Mouse (Mus musculus): ENCODE results near the gene Klk1b1.
"Not testable (repeated sequence)": the region's sequence is repeated elsewhere in the genome, so short reads cannot be mapped to it uniquely, and the experiment has no call there.

Klk1b1 gene

GRCm38 (mm10) chr7:43966451-43966850 lies at the start of gene Klk1b1:
Klk1b1 (plus strand) TSS chr7:43966751.
- no peak for DNase-seq

- DNase-seq = no peak
Observed at GRCm38 (mm10) chr7:43918426-43918825, 48.1 kb upstream of the Klk1b1 start.

- DNase-seq = no peak
Observed at GRCm38 (mm10) chr7:43918871-43919270, 47.7 kb upstream of the Klk1b1 start.

DNA sequence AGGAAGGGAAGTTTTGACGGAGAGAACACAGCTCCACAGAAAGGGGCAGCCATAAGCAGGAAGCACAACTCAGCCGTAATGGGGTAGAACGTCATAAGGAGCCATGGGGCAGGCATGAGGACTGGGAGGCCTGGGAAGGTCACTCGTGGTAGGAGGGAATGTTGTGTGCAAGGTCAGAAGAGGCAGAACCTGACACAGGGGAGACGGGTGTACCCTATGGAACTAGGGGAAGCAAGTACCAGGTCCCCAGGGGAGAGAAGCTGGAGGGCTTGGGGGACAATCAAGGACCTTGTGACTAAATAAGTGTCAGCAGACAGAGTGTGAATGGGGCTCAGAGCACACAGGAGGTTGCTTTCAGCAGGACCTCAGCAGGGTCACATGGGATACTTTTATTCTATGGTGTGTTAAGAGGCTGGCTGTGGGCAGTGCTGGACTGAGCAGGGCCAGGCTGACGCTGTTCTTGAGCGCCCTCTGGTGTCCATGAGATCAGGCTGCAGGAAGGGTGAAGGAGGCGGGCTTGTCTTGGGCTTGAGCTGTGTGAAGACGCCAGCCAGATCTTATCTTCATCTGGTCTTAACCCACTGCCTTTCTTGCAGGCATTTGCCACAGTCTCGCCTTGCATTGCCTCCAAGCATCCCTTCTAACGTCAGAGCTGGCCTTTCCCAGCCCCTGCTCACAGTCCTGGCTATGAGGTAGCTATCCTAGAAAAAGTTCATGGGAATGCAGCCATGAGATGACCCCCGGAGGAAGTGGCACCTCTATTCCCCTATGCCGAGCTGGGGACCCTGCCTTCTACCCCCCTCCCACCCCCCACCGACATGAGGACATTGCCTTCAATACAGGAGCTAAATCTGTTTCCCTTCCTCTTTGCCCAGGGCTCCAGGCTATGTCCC lies 46.7 kb upstream of the Klk1b1 start:
- DNase-seq = peak in 1 of 2 experiments; percentile 46

- DNase-seq = no peak
Observed at GRCm38 (mm10) chr7:43920582-43920981, 46.0 kb upstream of the Klk1b1 start.

DNA sequence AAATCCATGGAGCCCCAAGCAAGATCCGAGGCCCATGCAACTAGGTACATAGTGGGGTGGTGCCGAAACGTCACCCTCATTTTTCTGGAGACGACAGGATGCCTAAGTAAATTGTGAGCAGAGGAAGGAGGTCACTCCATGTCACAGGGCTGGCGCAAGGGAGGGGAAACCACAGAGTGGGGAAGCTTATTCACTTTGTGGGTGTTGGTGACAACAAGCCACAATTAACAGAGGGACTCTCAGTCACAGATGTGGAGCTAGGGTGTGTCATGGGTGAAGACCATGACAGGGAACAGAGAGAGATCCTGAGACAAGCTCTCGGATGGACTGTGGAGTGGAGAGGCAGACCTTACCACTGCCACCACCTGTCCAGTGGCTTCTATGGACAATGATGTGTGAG lies 45.5 kb upstream of the Klk1b1 start:
- DNase-seq = no peak

DNA sequence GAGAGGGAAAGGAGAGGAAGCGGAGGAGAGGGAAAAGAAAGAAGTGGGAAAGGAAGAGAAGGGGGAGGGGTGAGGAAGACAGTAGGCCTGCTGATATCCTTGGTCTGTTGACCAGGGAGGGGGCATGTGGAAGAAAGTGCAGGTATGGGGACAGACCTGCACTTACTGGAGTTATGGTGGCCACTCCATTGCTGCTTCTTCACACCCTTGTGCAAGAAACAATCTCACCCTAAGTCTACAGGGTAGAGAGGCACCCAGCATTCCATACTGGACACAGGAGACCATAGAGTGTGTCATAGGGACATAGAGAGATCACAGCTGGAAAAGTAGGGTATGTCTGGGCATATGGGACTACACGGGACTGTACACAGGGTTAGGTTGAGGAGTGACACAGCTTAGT lies 44.6 kb upstream of the Klk1b1 start:
- no peak for DNase-seq

DNA sequence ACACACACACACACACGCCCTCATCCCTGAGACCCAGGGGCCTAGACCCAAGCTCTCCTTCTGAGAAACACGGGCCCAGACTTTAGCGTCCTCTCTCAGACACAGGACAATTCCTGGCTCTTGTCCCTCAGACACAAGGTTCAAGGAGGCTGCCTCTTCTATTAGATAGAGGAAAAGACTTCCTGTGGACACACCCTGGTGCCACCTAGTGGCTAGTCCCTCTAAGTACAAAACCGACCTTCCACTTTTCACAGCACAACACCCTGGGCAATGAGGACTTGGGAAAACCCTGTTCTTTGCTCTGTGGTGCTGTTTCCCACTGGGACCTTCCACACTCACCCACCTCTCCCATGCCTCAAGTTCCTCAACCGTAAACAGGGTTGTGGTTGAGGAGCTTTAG lies 40.6 kb upstream of the Klk1b1 start:
- DNase-seq = no peak

GRCm38 (mm10) chr7:43928521-43928920 lies 38.0 kb upstream of the Klk1b1 start:
- DNase-seq = peak in 1 of 2 experiments; percentile 21

GRCm38 (mm10) chr7:43932337-43932736 lies 34.2 kb upstream of the Klk1b1 start:
- no peak for DNase-seq

GRCm38 (mm10) chr7:43933440-43933839 lies 33.1 kb upstream of the Klk1b1 start, which contains the start of gene Klk15:
Klk15 (plus strand) TSS chr7:43933740.
- no peak for DNase-seq

GRCm38 (mm10) chr7:43934747-43935146 lies 31.8 kb upstream of the Klk1b1 start:
- DNase-seq = no peak

- DNase-seq = no peak
Observed at GRCm38 (mm10) chr7:43936551-43936950, 30.0 kb upstream of the Klk1b1 start.

- DNase-seq = not testable (repeated sequence)
Observed at GRCm38 (mm10) chr7:43942293-43942692, 24.3 kb upstream of the Klk1b1 start.

GRCm38 (mm10) chr7:43944727-43945264 lies 21.8 kb upstream of the Klk1b1 start:
- DNase-seq = no peak

DNA sequence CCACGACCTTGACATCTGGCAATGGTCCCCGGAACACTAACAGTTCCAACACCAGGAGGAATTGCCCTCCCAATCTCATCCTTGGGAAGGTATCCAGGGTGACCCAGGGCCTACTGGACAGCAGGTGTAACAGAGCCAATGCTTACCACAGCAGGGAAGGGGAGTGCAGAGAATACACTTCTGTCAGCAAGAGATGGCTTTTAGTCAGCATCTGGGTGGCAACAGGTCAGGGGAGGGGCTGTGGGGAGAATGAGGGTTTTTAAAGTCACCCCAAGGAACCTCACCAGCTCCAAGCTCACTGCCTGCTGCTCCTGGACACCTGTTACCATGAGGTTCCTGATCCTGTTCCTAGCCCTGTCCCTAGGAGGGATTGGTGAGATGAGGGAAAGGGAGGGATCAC lies 16.2 kb upstream of the Klk1b1 start, which contains the start of gene Klk1b8:
TSS of gene Klk1b8 (plus strand) at position 301 of the 400 bp plus-strand sequence.
- DNase-seq = no peak

DNA sequence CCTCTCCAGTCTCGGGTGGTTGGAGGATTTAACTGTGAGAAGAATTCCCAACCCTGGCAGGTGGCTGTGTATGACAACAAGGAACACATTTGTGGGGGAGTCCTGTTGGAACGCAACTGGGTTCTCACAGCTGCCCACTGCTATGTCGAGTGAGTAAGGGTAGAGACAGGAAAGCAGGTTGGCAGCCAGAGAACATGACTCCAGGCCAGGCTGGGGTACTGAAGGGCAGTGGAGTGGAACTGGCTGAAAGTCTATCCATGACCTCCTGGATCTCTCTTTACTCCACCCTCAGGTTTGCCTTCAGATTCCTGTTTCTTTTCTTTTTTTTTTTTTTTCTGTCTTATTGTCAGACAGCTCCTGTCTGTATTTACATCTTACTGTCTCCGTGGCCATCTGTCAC lies 13.8 kb upstream of the Klk1b1 start:
- no peak for DNase-seq

- DNase-seq = no peak
Observed at GRCm38 (mm10) chr7:43967058-43967457, 507 bp downstream of the Klk1b1 start.

DNA sequence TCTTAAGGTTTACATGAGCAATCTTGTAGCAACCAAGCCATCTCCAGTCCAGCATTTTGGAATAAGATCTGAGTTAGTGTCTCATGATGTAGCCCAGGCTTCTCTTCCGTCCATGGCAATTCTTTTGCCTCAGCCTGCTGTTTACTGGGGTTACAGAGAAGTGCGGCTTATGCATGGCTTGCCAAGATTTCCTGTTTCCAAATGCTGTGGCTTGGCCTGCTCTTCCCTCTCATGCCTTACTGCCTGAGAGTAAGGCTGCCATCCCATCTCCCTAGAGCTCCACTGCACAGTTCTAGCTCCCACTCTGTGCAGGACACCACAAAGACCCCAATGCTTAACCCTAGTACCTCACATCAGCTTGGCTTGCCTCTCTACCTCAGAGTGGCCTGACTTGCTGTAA lies 1.1 kb downstream of the Klk1b1 start:
- DNase-seq = no peak

DNA sequence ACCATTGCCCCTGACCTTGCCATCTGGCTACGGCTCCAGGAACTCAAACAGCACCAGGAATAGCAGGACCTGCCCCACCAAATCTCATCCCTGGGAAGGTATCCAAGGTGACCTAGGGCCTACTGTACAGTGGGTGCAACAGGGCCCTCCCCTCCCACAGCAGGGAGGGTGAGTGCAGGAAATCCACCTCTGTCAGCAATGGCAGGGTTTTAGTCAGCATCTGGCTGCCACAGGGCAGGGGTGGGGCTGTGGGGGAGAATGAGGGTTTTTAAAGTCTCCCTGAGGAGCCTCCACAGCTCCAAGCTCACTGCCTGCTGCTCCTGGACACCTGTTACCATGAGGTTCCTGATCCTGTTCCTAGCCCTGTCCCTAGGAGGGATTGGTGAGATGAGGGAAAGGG lies 9.2 kb downstream of the Klk1b1 start, which contains the start of gene Klk1b9:
TSS of gene Klk1b9 (plus strand) at position 301 of the 400 bp plus-strand sequence.
- not testable (repeated sequence) for DNase-seq

- DNase-seq = no peak
Observed at GRCm38 (mm10) chr7:43985657-43986056, 19.1 kb downstream of the Klk1b1 start.

GRCm38 (mm10) chr7:43994821-43995220 lies 28.3 kb downstream of the Klk1b1 start:
- not testable (repeated sequence) for DNase-seq

DNA sequence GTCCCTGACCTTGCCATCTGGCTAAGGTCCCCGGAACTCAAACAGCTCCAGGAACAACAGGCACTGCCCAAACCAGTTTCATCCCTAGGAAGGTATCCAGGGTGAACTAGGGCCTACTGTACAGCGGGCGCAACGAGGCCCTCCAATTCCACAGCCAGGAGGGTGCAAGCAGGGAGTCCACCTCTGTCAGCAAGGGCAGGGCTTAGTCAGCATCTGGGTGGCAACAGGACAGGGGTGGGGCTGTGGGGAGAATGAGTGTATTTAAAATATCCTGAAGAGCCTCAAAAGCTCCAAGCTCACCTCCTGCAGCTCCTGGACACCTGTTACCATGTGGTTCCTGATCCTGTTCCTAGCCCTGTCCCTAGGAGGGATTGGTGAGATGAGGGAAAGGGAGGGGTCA lies 29.0 kb downstream of the Klk1b1 start, which contains the start of gene Klk1b11:
TSS of gene Klk1b11 (plus strand) at position 301 of the 400 bp plus-strand sequence.
- not testable (repeated sequence) for DNase-seq

GRCm38 (mm10) chr7:44004847-44005246 lies 38.3 kb downstream of the Klk1b1 start:
- no peak for DNase-seq
